8 mouse cellular contexts compared by ENCODE assay signal in the genomic region with DNA sequence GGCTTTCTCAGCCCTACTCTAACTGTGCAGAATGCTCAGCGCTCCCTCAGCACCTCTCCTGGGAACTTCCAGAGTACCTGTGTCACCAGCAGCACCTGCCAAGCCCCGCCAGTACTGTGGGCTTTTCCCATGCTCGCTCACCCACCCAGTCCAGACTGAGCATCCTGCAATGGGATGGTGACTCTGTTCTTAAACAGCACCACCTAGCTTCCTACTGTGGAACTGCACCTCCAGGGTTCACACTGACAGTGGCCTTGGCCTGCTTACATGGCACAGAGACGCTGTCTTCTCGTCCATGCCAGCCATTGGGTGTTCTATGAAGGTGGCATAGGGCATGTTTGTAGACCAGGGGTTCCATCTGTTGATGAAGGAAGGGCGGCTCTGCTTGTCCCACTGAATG. TPM values are rescaled to one million over a fixed set of nuclear protein-coding genes. Genes with fewer than 3 reads are reported as not detected.
DNase-seq lines count a peak whose midpoint lies in the region; ATAC-seq and TF ChIP-seq lines count a peak whose summit lies in the region.

No protein-coding gene starts in this region.

- 13% methylated on average over 6 of the region's 6 CpGs for WGBS in intestine, postnatal 0 days
- WGBS in midbrain, embryonic 11.5 days = 16% methylated on average over 6 of the region's 6 CpGs
- 19% methylated on average over 6 of the region's 6 CpGs for WGBS in small intestine, adult 2 months

- intact Hi-C loops in left cerebral cortex, postnatal 36 days (cut with DNase I) = no loop called here

- H3K4me3 ChIP-seq in intestine, postnatal 0 days (ENCODE audit: low read depth, low read length) = no peak overlapping the region
- no peak overlapping the region for H3K4me3 ChIP-seq in midbrain, embryonic 11.5 days (ENCODE audit: low read depth, low read length)
- peak overlapping the region; percentile 26; the same call in 1 of the 2 replicates for H3K4me3 ChIP-seq in small intestine, adult 2 months (ENCODE audit: low read depth, low read length)

- H3K36me3 ChIP-seq in intestine, postnatal 0 days (ENCODE audit: control insufficient read depth, insufficient read depth) = peaks cover 37% of the 10 kb centered on the region
- H3K36me3 ChIP-seq in midbrain, embryonic 11.5 days (ENCODE audit: control insufficient read depth, insufficient read depth, low read length) = peaks cover 9% of the 10 kb centered on the region; the same call in 1 of the 2 replicates
- peaks cover 34% of the 10 kb centered on the region for H3K36me3 ChIP-seq in small intestine, adult 2 months (ENCODE audit: control insufficient read depth, insufficient read depth, low read length)

- TF ChIP-seq POLR2A in small intestine, adult 2 months (IDR thresholded peaks at IDR 0.05; ENCODE audit: low read depth, low read length) = no peak

- H3K9ac ChIP-seq in intestine, postnatal 0 days (ENCODE audit: low read depth, low read length) = no peak overlapping the region
- H3K9ac ChIP-seq in midbrain, embryonic 11.5 days (ENCODE audit: low read length) = no peak overlapping the region

- H3K27ac ChIP-seq in intestine, postnatal 0 days (ENCODE audit: low read depth, low read length) = no peak overlapping the region
- H3K27ac ChIP-seq in midbrain, embryonic 11.5 days (ENCODE audit: low read depth, low read length) = no peak overlapping the region
- no peak overlapping the region for H3K27ac ChIP-seq in small intestine, adult 2 months (ENCODE audit: insufficient read depth, low read depth, low read length)

- TF ChIP-seq CTCF in intestine, postnatal 0 days (IDR thresholded peaks at IDR 0.05; ENCODE audit: low read depth) = peak; percentile 97
- TF ChIP-seq CTCF in small intestine, adult 2 months (IDR thresholded peaks at IDR 0.05; ENCODE audit: extremely low read depth, insufficient read length, insufficient replicate concordance, low read depth, low read length) = peak; percentile 80; the same call in 1 of the 2 replicates

- DNase-seq in cerebellum, adult 11 months = peak; percentile 83
- peak; percentile 87 for DNase-seq in embryo, embryonic 11 days
- DNase-seq in gastrocnemius, postnatal 25 days = peak; percentile 54
- peak; percentile 60 to 76 for DNase-seq in left cerebral cortex, postnatal 36 days (ENCODE audit: low spot score in 2 of 2)
- DNase-seq in midbrain, embryonic 11.5 days (ENCODE audit: low spot score, missing footprints) = peak; percentile 98

- H3K4me2 ChIP-seq in intestine, postnatal 0 days (replicated peaks; ENCODE audit: low read depth) = peak overlapping the region; percentile 94
- H3K4me2 ChIP-seq in midbrain, embryonic 11.5 days = no peak overlapping the region

- 0 out of 2 replicates have a peak, but pooled peaks cover 2% of the 10 kb centered on the region for H3K4me1 ChIP-seq in intestine, postnatal 0 days (replicated peaks; ENCODE audit: control insufficient read depth, insufficient read depth, low read length)
- H3K4me1 ChIP-seq in midbrain, embryonic 11.5 days (ENCODE audit: control insufficient read depth, insufficient read depth, low read length) = peaks cover 13% of the 10 kb centered on the region
- H3K4me1 ChIP-seq in small intestine, adult 2 months (ENCODE audit: control insufficient read depth, insufficient read depth, insufficient read length, low read length) = peaks cover 10% of the 10 kb centered on the region

- H3K9me3 ChIP-seq in intestine, postnatal 0 days (ENCODE audit: control insufficient read depth) = no peaks in the 10 kb centered on the region
- no peaks in the 10 kb centered on the region for H3K9me3 ChIP-seq in midbrain, embryonic 11.5 days (ENCODE audit: control insufficient read depth, low read length)

- no peaks in the 10 kb centered on the region for H3K27me3 ChIP-seq in intestine, postnatal 0 days (replicated peaks; ENCODE audit: control insufficient read depth, insufficient read depth, low read length)
- H3K27me3 ChIP-seq in midbrain, embryonic 11.5 days (ENCODE audit: control insufficient read depth, insufficient read depth, low read length) = no peaks in the 10 kb centered on the region
- H3K27me3 ChIP-seq in small intestine, adult 2 months (ENCODE audit: control insufficient read depth, insufficient read depth, low read length) = no peaks in the 10 kb centered on the region

- no peak for ATAC-seq in cerebellum, adult (ENCODE audit: insufficient number of reproducible peaks, low FRiP score, low TSS enrichment)
- no peak for ATAC-seq in intestine, postnatal 0 days
- peak; percentile 6 for ATAC-seq in midbrain, embryonic 11.5 days (ENCODE audit: low FRiP score)

RNA-seq across cellular contexts. Expression of gene Tprgl, which starts 1.5 kb away (rescaled TPM):
- 10 to 100 TPM; 83.2 to 86.8 TPM for total RNA-seq in gastrocnemius, postnatal 25 days (2021)
- polyA plus RNA-seq in intestine, postnatal 0 days (2015; fragmentation: Nextera tagmentation; extraction: Ambion mirVana) = 90.3 and 95.4 TPM in 2 replicates
- 100 to 1,000 TPM; 156 to 182 TPM for total RNA-seq in left cerebral cortex, postnatal 36 days (2021)
- 140 and 144 TPM in 2 replicates for polyA plus RNA-seq in midbrain, embryonic 11.5 days (2014; fragmentation: Nextera tagmentation; extraction: Ambion mirVana)
- 74.5 and 129 TPM in 2 replicates for polyA plus RNA-seq in small intestine, adult 2 months (2012; rRNA removed)

RNA-seq across cellular contexts. Expression of gene Megf6, which starts 11.5 kb away (rescaled TPM):
- 1 to 10 TPM; 2.1 to 2.2 TPM for total RNA-seq in gastrocnemius, postnatal 25 days (2021)
- polyA plus RNA-seq in intestine, postnatal 0 days (2015; fragmentation: Nextera tagmentation; extraction: Ambion mirVana) = 4.4 and 4.5 TPM in 2 replicates
- total RNA-seq in left cerebral cortex, postnatal 36 days (2021) = 1 to 10 TPM; 3.4 to 3.9 TPM
- polyA plus RNA-seq in midbrain, embryonic 11.5 days (2014; fragmentation: Nextera tagmentation; extraction: Ambion mirVana) = 11.5 and 12.4 TPM in 2 replicates
- 1.7 and 3.5 TPM in 2 replicates for polyA plus RNA-seq in small intestine, adult 2 months (2012; rRNA removed)

RNA-seq across cellular contexts. Expression of gene Wrap73, which starts 16.8 kb away (rescaled TPM):
- 1 to 10 TPM; 7.9 to 9.7 TPM for total RNA-seq in gastrocnemius, postnatal 25 days (2021)
- polyA plus RNA-seq in intestine, postnatal 0 days (2015; fragmentation: Nextera tagmentation; extraction: Ambion mirVana) = 13.2 and 15.0 TPM in 2 replicates
- total RNA-seq in left cerebral cortex, postnatal 36 days (2021) = 10 to 100 TPM; 29.3 to 31.0 TPM
- 42.2 and 46.3 TPM in 2 replicates for polyA plus RNA-seq in midbrain, embryonic 11.5 days (2014; fragmentation: Nextera tagmentation; extraction: Ambion mirVana)
- polyA plus RNA-seq in small intestine, adult 2 months (2012; rRNA removed) = 10.9 and 16.9 TPM in 2 replicates

RNA-seq across cellular contexts. Expression of gene Trp73, which starts 19.0 kb away (rescaled TPM):
- total RNA-seq in gastrocnemius, postnatal 25 days (2021) = under 1 TPM in 1 of 2 experiments, not detected in 1; 0.38 TPM
- polyA plus RNA-seq in intestine, postnatal 0 days (2015; fragmentation: Nextera tagmentation; extraction: Ambion mirVana) = 0.03 TPM in 1 of 2 replicates, not detected in the other
- total RNA-seq in left cerebral cortex, postnatal 36 days (2021) = under 1 TPM; 0.27 to 0.32 TPM
- polyA plus RNA-seq in midbrain, embryonic 11.5 days (2014; fragmentation: Nextera tagmentation; extraction: Ambion mirVana) = 0.15 and 0.51 TPM in 2 replicates
- polyA plus RNA-seq in small intestine, adult 2 months (2012; rRNA removed) = 0.14 and 0.58 TPM in 2 replicates
